Mouse (Mus musculus) stomach, embryonic 15.5 days (tissue): Measurements from ENCODE around the gene Rhox3g. TPM values are rescaled to one million over a fixed set of nuclear protein-coding genes. Genes with fewer than 3 reads are reported as not detected.
"Not testable (repeated sequence)": the region's sequence is repeated elsewhere in the genome, so short reads cannot be mapped to it uniquely, and the experiment has no call there.

Experiments used
- ATAC-seq: fragments of 200-750 bp; cut with Nextera tagmentation; 2 replicates; pipeline ENCODE4 v1.8.0; 2017; ENCODE audit warnings: low read depth, moderate number of reproducible peaks, moderate TSS enrichment; ENCODE audit not compliant: insufficient read depth, low FRiP score
- H3K27ac ChIP-seq: fragments of 300-500 bp; sonication (generic); 2 replicates; pipeline ENCODE4 v1.5.1; 2015; ENCODE audit warnings: mild to moderate bottlenecking, inconsistent platforms
- H3K27me3 ChIP-seq: fragments of 300-500 bp; sonication (generic); replicated peaks from 2 replicates; pipeline ENCODE4 v1.6.1; 2015; ENCODE audit warnings: inconsistent platforms
- H3K36me3 ChIP-seq: fragments of 300-500 bp; sonication (generic); 2 replicates; pipeline ENCODE4 v1.6.1; 2015; ENCODE audit warnings: inconsistent platforms
- H3K4me1 ChIP-seq: fragments of 300-500 bp; sonication (generic); 2 replicates; pipeline ENCODE4 v1.6.1; 2015; ENCODE audit warnings: inconsistent platforms
- H3K4me2 ChIP-seq: fragments of 300-500 bp; sonication (generic); 2 replicates; pipeline ENCODE4 v1.6.1; 2015; ENCODE audit warnings: mild to moderate bottlenecking, inconsistent platforms
- H3K4me3 ChIP-seq: fragments of 300-500 bp; sonication (generic); replicated peaks from 2 replicates; pipeline ENCODE4 v1.5.1; 2015; ENCODE audit warnings: inconsistent platforms
- H3K9ac ChIP-seq: fragments of 300-500 bp; sonication (generic); 2 replicates; pipeline ENCODE4 v1.6.1; 2015; ENCODE audit warnings: inconsistent platforms
- H3K9me3 ChIP-seq: fragments of 300-500 bp; sonication (generic); 2 replicates; pipeline ENCODE4 v1.6.1; 2016; ENCODE audit warnings: inconsistent platforms
- WGBS: fragments of 180-500 bp; shearing (Covaris S2); methylation state at CpG from one replicate; pipeline ENCODE4 v1.1.7; 2015; 5-methylcytosine and 5-hydroxymethylcytosine counted together
- polyA plus RNA-seq: library from polyadenylated mRNA; unstranded; fragments of >200 nt; fragmentation: Nextera tagmentation; extraction: Ambion mirVana; gene quantifications from 2 replicates; pipeline ENCODE4 v1.2.1, GENCODE M21; 2015

The Rhox3g gene
- polyA plus RNA-seq, result not detected in 2 replicates

GRCm38 (mm10) chrX:37628512-37628911 is at the start of gene Rhox3g:
Gene Rhox3g, minus strand, starts transcription at chrX:37628612.
- not testable (repeated sequence) for H3K27ac ChIP-seq, H3K9ac ChIP-seq, H3K36me3 ChIP-seq, H3K4me1 ChIP-seq, H3K4me2 ChIP-seq, ATAC-seq, H3K27me3 ChIP-seq, H3K4me3 ChIP-seq, H3K9me3 ChIP-seq
- WGBS, result 91% methylated on average over 2 of the region's 2 CpGs

- H3K27me3 ChIP-seq, H3K9ac ChIP-seq, H3K4me1 ChIP-seq, H3K4me2 ChIP-seq, H3K36me3 ChIP-seq, H3K9me3 ChIP-seq, H3K4me3 ChIP-seq, ATAC-seq, H3K27ac ChIP-seq: not testable (repeated sequence)
- WGBS, result 84% methylated on average over 8 of the region's 8 CpGs
Measured at GRCm38 (mm10) chrX:37673177-37673576, 44.8 kb upstream of the Rhox3g start, which contains the start of gene Rhox2h. Gene Rhox2h, minus strand, starts transcription at chrX:37673277.

GRCm38 (mm10) chrX:37668664-37669063 is 40.3 kb upstream of the Rhox3g start, which contains the start of gene Rhox3h:
Gene Rhox3h, minus strand, starts transcription at chrX:37668764.
- ATAC-seq, H3K27me3 ChIP-seq, H3K9ac ChIP-seq, H3K4me2 ChIP-seq, H3K27ac ChIP-seq, H3K4me3 ChIP-seq, H3K9me3 ChIP-seq, H3K36me3 ChIP-seq, H3K4me1 ChIP-seq: not testable (repeated sequence)
- 89% methylated on average over 1 of the region's 3 CpGs for WGBS

- H3K36me3 ChIP-seq, H3K27ac ChIP-seq, H3K4me3 ChIP-seq, H3K27me3 ChIP-seq, H3K4me2 ChIP-seq, H3K4me1 ChIP-seq, H3K9ac ChIP-seq, H3K9me3 ChIP-seq, ATAC-seq: not testable (repeated sequence)
- WGBS, result 91% methylated on average over 15 of the region's 20 CpGs
Measured at GRCm38 (mm10) chrX:37651227-37651626, 22.8 kb upstream of the Rhox3g start, which contains the start of gene Rhox4g. Gene Rhox4g, minus strand, starts transcription at chrX:37651327.

GRCm38 (mm10) chrX:37643370-37643769 is 15.0 kb upstream of the Rhox3g start, which contains the start of gene Rhox2g:
Gene Rhox2g, minus strand, starts transcription at chrX:37643470.
- not testable (repeated sequence) for H3K4me3 ChIP-seq, H3K36me3 ChIP-seq, H3K27ac ChIP-seq, H3K4me2 ChIP-seq, H3K4me1 ChIP-seq, H3K27me3 ChIP-seq, H3K9ac ChIP-seq, H3K9me3 ChIP-seq, ATAC-seq
- WGBS, result 90% methylated on average over 6 of the region's 6 CpGs

GRCm38 (mm10) chrX:37607604-37608003 is 20.8 kb downstream of the Rhox3g start, which contains the start of gene Rhox4f:
Gene Rhox4f, minus strand, starts transcription at chrX:37607704.
- not testable (repeated sequence) for H3K36me3 ChIP-seq, ATAC-seq, H3K9ac ChIP-seq, H3K9me3 ChIP-seq, H3K4me1 ChIP-seq, H3K4me2 ChIP-seq, H3K4me3 ChIP-seq, H3K27ac ChIP-seq, H3K27me3 ChIP-seq
- 94% methylated on average over 16 of the region's 19 CpGs for WGBS

GRCm38 (mm10) chrX:37580692-37581091 is 47.7 kb downstream of the Rhox3g start, which contains the start of gene Rhox3f:
Gene Rhox3f, plus strand, starts transcription at chrX:37580992.
- not testable (repeated sequence) for H3K27me3 ChIP-seq, H3K9me3 ChIP-seq, H3K4me2 ChIP-seq, H3K9ac ChIP-seq, H3K27ac ChIP-seq, H3K4me3 ChIP-seq, H3K36me3 ChIP-seq, H3K4me1 ChIP-seq, ATAC-seq

Other genes with a start within 250 kb of the Rhox3g start
- not detected in 2 replicates for gene Rhox3a2, start 248.6 kb downstream of the Rhox3g start, polyA plus RNA-seq
- gene Rhox4a2, start 237.8 kb downstream of the Rhox3g start, polyA plus RNA-seq, result 0.30 TPM in 1 of 2 replicates, not detected in the other
- gene Rhox2b, start 216.5 kb downstream of the Rhox3g start, polyA plus RNA-seq, result not detected in 2 replicates
- not detected in 2 replicates for gene Rhox4b, start 196.1 kb downstream of the Rhox3g start, polyA plus RNA-seq
- not detected in 2 replicates for gene Rhox2c, start 174.9 kb downstream of the Rhox3g start, polyA plus RNA-seq
- gene Rhox3c, start 170.0 kb downstream of the Rhox3g start, polyA plus RNA-seq, result not detected in 2 replicates
- not detected in 2 replicates for gene Rhox4c, start 148.3 kb downstream of the Rhox3g start, polyA plus RNA-seq
- not detected in 2 replicates for gene Rhox2d, start 135.2 kb downstream of the Rhox3g start, polyA plus RNA-seq
- gene Rhox4d, start 114.3 kb downstream of the Rhox3g start, polyA plus RNA-seq, result not detected in 2 replicates
- gene Rhox2e, start 98.2 kb downstream of the Rhox3g start, polyA plus RNA-seq, result not detected in 2 replicates
- gene Rhox3e, start 86.6 kb downstream of the Rhox3g start, polyA plus RNA-seq, result not detected in 2 replicates
- gene Rhox4e, start 71.2 kb downstream of the Rhox3g start, polyA plus RNA-seq, result not detected in 2 replicates
- gene Rhox2f, start 57.2 kb downstream of the Rhox3g start, polyA plus RNA-seq, result not detected in 2 replicates
- gene Rhox3f, start 47.6 kb downstream of the Rhox3g start, polyA plus RNA-seq, result not detected in 2 replicates
- not detected in 2 replicates for gene Rhox4f, start 20.9 kb downstream of the Rhox3g start, polyA plus RNA-seq
- not detected in 2 replicates for gene Rhox2g, start 14.9 kb upstream of the Rhox3g start, polyA plus RNA-seq
- not detected in 2 replicates for gene Rhox4g, start 22.7 kb upstream of the Rhox3g start, polyA plus RNA-seq
- not detected in 2 replicates for gene Rhox3h, start 40.2 kb upstream of the Rhox3g start, polyA plus RNA-seq
- not detected in 2 replicates for gene Rhox2h, start 44.7 kb upstream of the Rhox3g start, polyA plus RNA-seq
- gene Rhox5, start 176.2 kb upstream of the Rhox3g start, polyA plus RNA-seq, result 1.9 and 2.8 TPM in 2 replicates
- gene Rhox6, start 198.3 kb upstream of the Rhox3g start, polyA plus RNA-seq, result not detected in 2 replicates
- not detected in 2 replicates for gene Rhox7a, start 203.1 kb upstream of the Rhox3g start, polyA plus RNA-seq